Mouse (Mus musculus): ENCODE measurements around the gene Nhlrc2. TPM values are rescaled to one million over a fixed set of nuclear protein-coding genes. Genes with fewer than 3 reads are reported as not detected.
A peak's percentile ranks its signal among the peaks of the same experiment; 100 is the strongest.

The Nhlrc2 gene
- polyA plus RNA-seq, 1 experiment from 2014 or later: 14.5 TPM

- H3K36me3 ChIP-seq (ENCODE audit: control insufficient read depth, insufficient read depth, low read length): no peaks in the 10 kb centered on the region
- ATAC-seq (ENCODE audit: insufficient read depth, low FRiP score): no peak
- H3K4me1 ChIP-seq (ENCODE audit: control insufficient read depth, insufficient read depth, low read length): peaks cover 26% of the 10 kb centered on the region
- WGBS: 80% methylated on average over 4 of the region's 4 CpGs
- H3K4me3 ChIP-seq (replicated peaks; ENCODE audit: low read length): no peak overlapping the region
- no peak overlapping the region for H3K4me2 ChIP-seq (ENCODE audit: low read depth, low read length)
- no peaks in the 10 kb centered on the region; the same call in 1 of the 2 replicates for H3K9me3 ChIP-seq (replicated peaks; ENCODE audit: control insufficient read depth, low read length)
- no peaks in the 10 kb centered on the region for H3K27me3 ChIP-seq (ENCODE audit: control insufficient read depth, insufficient read depth, low read length)
- no peak overlapping the region for H3K9ac ChIP-seq (ENCODE audit: low read length)
- peak overlapping the region; percentile 60 for H3K27ac ChIP-seq (ENCODE audit: low read length)
These were observed 103.2 kb downstream of the Nhlrc2 start for GRCm38 (mm10) chr19:56651262-56651661.

GRCm38 (mm10) chr19:56652034-56652962, 104.2 kb downstream of the Nhlrc2 start:
- H3K4me3 ChIP-seq (replicated peaks; ENCODE audit: low read length): peak overlapping the region; percentile 23

More at GRCm38 (mm10) chr19:56652034-56652962, 104.2 kb downstream of the Nhlrc2 start:
- 13% methylated on average over 19 of the region's 19 CpGs for WGBS
- Histone ChIP-seq H3K27me3 (ENCODE audit: control insufficient read depth, insufficient read depth, low read length) (no peaks in the 10 kb centered on the region), H3K9me3 (replicated peaks; ENCODE audit: control insufficient read depth, low read length) (no peaks in the 10 kb centered on the region; the same call in 1 of the 2 replicates), H3K27ac (ENCODE audit: low read length) (peak overlapping the region; percentile 60), H3K36me3 (ENCODE audit: control insufficient read depth, insufficient read depth, low read length) (no peaks in the 10 kb centered on the region), H3K4me1 (ENCODE audit: control insufficient read depth, insufficient read depth, low read length) (peaks cover 26% of the 10 kb centered on the region), H3K9ac (ENCODE audit: low read length) (peak overlapping the region; percentile 22; the same call in 1 of the 2 replicates), H3K4me2 (ENCODE audit: low read depth, low read length) (peak overlapping the region; percentile 49)
- peak; percentile 84; the same call in 1 of the 2 replicates for ATAC-seq (ENCODE audit: insufficient read depth, low FRiP score)

Other genes with a start within 250 kb of the Nhlrc2 start
- gene Nrap, start 158.2 kb upstream of the Nhlrc2 start, polyA plus RNA-seq (2015; fragmentation: Nextera tagmentation; extraction: Ambion mirVana): 0.35 and 2.6 TPM in 2 replicates
- 27.3 and 29.3 TPM in 2 replicates for gene Casp7, start 151.1 kb upstream of the Nhlrc2 start, polyA plus RNA-seq (2015; fragmentation: Nextera tagmentation; extraction: Ambion mirVana)
- 1.1 and 1.3 TPM in 2 replicates for gene Plekhs1, start 86.6 kb upstream of the Nhlrc2 start, polyA plus RNA-seq (2015; fragmentation: Nextera tagmentation; extraction: Ambion mirVana)
- gene Dclre1a, start within 50 bp of the Nhlrc2 start, polyA plus RNA-seq (2015; fragmentation: Nextera tagmentation; extraction: Ambion mirVana): 20.6 TPM in 2 replicates
- gene Adrb1, start 173.9 kb downstream of the Nhlrc2 start, polyA plus RNA-seq (2015; fragmentation: Nextera tagmentation; extraction: Ambion mirVana): 0.34 and 0.44 TPM in 2 replicates

Data from stomach, embryonic 16.5 days (tissue).